Mouse (Mus musculus) macrophage (primary cell): Measurements from ENCODE around the gene Cped1. TPM values are rescaled to one million over a fixed set of nuclear protein-coding genes. Genes with fewer than 3 reads are reported as not detected.
"Not testable (repeated sequence)": the region's sequence is repeated elsewhere in the genome, so short reads cannot be mapped to it uniquely, and the experiment has no call there.

Experiments used
- H3K27ac ChIP-seq: fragments of 350-480 bp; formaldehyde crosslinking; 2 replicates; pipeline ENCODE4 v1.9.0; 2021
- H3K36me3 ChIP-seq: fragments of 350-480 bp; formaldehyde crosslinking; 2 replicates; pipeline ENCODE4 v1.9.0; 2021; ENCODE audit errors: inconsistent target
- H3K4me3 ChIP-seq: fragments of 350-480 bp; formaldehyde crosslinking; 2 replicates; pipeline ENCODE4 v1.9.0; 2021; ENCODE audit errors: inconsistent target
- H3K79me2 ChIP-seq: fragments of 350-480 bp; formaldehyde crosslinking; 2 replicates; pipeline ENCODE4 v1.9.0; 2021; ENCODE audit errors: inconsistent target
- WGBS: methylation state at CpG from one replicate; pipeline ENCODE4 v1.1.7; 2026; ENCODE audit warnings: inconsistent platforms; ENCODE audit not compliant: missing documents; 5-methylcytosine and 5-hydroxymethylcytosine counted together
- polyA plus RNA-seq: library from polyadenylated mRNA; stranded (reverse); fragments of 250-400 nt; gene quantifications from 3 replicates; pipeline ENCODE4 v1.2.4, GENCODE M21; 2018; ENCODE audit warnings: inconsistent platforms

The Cped1 gene
- polyA plus RNA-seq, 1 experiment from 2014 or later: 1.5 TPM

DNA sequence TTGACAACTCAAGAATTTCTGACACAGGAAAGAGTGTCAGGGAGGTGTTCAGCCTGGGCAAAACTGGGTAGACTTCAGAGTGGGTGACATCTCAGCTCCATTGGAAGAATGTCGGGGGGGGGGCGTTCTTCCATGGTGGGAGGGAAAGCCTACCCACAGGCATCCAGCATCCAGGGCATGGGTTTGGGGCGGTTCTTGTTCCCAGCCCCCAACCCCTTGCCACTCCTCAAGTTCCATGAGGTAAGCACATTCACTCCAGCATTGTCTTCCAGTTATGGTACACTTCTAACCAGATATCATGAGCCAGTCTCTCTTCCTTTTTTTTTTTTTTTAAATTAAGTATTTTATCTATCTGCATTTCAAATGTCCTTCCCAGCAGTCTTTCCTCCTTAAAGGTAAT, 118.0 kb downstream of the Cped1 start:
- 86% methylated on average over 3 of the region's 3 CpGs for WGBS
- Histone ChIP-seq H3K79me2 (no peaks in the 10 kb centered on the region), H3K27ac (no peak overlapping the region), H3K36me3 (no peaks in the 10 kb centered on the region), H3K4me3 (no peak overlapping the region)

DNA sequence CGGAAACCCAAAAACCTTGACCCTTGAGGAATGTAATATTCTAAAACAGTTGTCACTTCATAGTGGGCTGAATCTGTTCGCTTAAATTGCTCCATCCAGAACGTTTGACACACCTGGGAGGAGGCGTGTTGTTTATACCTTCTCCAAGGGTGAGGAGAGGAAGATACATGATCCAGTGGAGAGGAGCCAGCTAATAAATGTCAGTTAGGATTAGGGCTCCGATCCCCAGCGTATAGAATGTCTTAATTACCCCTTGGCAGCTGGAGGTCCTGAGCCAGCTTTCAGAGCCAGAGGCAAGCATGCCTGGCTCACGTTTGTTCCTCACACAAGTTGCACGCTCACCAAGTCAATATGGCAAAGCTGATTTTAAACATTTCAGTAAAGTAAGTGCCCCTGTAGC, 118.5 kb downstream of the Cped1 start:
- WGBS: 76% methylated on average over 8 of the region's 8 CpGs
- no peaks in the 10 kb centered on the region for H3K36me3 ChIP-seq
- H3K4me3 ChIP-seq: no peak overlapping the region
- H3K79me2 ChIP-seq: no peaks in the 10 kb centered on the region
- no peak overlapping the region for H3K27ac ChIP-seq

DNA sequence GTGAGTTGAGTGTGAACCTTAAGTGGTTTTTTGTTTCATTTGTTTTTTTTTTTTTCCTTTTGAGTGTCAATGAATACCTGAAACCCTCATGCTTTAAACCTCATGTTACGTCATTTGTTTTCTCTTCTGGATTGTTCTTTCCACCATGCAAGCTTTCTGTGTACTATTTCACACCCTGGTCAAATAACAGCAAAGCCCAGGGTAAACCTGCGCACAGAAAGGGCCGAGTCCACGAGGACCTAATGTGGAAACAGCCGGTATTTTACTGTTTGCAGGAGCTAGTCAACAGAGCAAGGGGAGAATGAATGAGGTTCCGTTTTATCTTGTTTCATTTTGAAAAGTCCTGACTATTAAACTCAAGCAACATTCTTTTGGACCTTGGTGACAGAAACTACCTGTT, 128.4 kb downstream of the Cped1 start:
- H3K36me3 ChIP-seq: no peaks in the 10 kb centered on the region
- no peak overlapping the region for H3K27ac ChIP-seq
- H3K4me3 ChIP-seq: no peak overlapping the region
- 96% methylated on average over 6 of the region's 6 CpGs for WGBS
- H3K79me2 ChIP-seq: no peaks in the 10 kb centered on the region

DNA sequence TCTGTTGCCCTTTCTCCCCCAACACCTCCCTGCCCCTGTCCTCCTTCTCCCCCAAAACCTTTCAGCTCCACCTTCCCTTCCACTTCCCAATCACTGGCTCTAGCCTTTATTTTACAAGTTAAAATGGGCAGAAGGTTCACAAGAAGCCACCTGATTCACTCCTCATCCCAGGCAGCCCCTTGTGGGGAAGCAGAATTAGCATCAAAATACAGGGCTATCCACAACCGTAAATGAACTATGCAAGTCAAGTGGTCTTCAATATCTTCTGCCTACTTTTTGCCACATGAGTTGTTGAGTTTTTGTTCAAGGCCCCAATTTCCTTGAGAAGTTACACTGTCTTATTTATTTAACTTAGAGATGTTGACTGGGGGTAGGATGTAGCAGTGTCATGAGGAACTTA, 131.0 kb downstream of the Cped1 start:
- no peak overlapping the region for H3K27ac ChIP-seq
- H3K79me2 ChIP-seq: no peaks in the 10 kb centered on the region
- H3K4me3 ChIP-seq: no peak overlapping the region
- no peaks in the 10 kb centered on the region for H3K36me3 ChIP-seq
- 80% methylated on average over 1 of the region's 1 CpGs for WGBS

DNA sequence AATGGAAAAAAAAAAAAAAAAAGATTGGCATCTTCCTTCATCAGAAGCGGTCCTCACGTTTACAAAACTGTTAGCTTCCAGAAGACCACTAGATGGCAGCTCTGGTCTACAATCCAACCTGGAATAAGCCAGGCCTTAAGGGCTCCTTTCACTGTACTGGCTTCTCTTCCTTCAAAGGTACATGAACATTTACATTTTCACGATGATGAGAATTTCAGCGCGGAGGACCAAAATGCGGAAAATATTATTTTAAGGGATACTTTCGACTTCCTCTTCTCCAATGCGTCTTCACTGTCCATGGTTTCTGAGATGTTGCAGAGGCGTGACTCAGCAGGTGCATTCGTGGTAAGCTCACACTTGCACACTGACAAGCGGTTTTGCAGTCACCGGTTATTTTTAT, 136.4 kb downstream of the Cped1 start:
- 6% methylated on average over 12 of the region's 12 CpGs for WGBS

DNA sequence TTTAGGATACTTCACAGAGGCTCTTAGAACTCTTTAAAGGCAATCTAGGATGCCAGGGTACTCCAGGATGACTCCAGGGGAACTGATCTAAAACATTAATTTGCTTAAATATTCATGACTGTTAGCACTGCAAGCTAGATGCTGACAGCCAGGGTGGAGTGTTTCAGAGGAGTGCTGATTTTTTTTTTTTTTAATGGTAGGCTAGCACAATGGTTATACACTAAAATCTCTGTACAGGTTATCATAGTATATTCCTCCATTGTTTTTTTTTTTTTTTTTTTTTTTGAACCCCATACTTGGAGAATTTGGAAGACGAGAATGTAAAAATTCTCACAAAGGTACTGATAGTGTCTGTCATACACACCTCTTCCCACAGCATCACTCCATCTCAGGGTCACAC, 137.0 kb downstream of the Cped1 start:
- H3K4me3 ChIP-seq: no peak overlapping the region
- 100% methylated on average over 1 of the region's 1 CpGs for WGBS
- no peak overlapping the region for H3K27ac ChIP-seq
- H3K36me3 ChIP-seq: no peaks in the 10 kb centered on the region
- no peaks in the 10 kb centered on the region for H3K79me2 ChIP-seq

More for the DNA sequence above, 136.4 kb downstream of the Cped1 start:
- Histone ChIP-seq H3K36me3 (no peaks in the 10 kb centered on the region), H3K79me2 (no peaks in the 10 kb centered on the region), H3K4me3 (no peak overlapping the region), H3K27ac (no peak overlapping the region)

DNA sequence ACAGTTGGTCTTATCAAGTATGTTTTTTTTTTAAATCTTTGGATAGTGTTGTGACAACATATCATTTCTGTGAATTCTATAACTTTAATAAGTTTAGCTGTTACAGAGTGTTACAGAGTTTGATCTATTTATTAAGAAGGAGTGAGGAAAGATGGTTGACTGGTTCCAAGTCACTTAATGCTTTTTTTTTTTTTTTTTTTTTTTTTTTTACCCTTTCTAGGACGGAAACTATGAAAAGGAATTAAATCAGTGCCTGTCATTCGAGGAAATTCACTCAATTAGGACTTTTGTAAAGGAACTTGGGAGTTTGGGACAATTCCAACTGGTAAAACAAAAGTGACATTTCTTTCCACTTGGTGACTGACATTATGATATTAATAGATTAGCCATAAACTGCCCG, 137.6 kb downstream of the Cped1 start:
- 63% methylated on average over 3 of the region's 3 CpGs for WGBS
- no peaks in the 10 kb centered on the region for H3K36me3 ChIP-seq
- H3K27ac ChIP-seq: no peak overlapping the region
- no peak overlapping the region for H3K4me3 ChIP-seq
- no peaks in the 10 kb centered on the region for H3K79me2 ChIP-seq

DNA sequence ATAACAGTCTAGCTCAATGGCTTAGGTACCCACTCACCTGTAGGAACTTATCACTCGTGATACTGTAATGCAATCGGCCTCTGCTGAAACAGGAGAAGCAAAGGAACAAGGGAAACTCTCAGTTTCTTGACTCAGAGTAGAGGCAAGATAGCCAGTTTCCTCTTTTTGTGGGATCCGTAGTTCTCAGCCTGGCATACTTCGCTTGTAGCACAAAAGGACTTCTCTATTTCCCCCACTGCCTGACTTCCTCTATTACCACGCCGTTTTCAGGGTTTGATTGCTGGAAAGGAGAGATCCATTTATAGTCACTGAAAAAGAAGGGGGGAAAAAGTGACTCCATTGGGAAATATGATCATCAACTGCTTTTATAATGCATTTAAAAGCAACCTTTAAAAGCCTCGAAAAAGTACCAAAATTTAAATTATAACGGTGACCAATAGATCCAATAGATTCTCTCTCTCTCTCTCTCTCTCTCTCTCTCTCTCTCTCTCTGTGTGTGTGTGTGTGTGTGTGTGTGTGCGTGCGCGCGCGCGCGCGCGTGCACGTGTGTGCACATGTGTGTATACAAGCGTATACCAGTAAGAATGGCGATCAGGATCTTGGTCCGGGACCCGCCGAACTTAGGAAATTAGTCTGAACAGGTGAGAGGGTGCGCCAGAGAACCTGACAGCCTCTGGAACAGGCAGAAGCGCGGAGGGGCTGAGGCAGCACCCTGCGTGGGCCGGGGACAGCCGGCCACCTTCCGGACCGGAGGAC, 139.0 kb downstream of the Cped1 start:
- H3K27ac ChIP-seq: 0 out of 2 replicates have a peak overlapping the region, but pooled peaks have one; percentile 7

DNA sequence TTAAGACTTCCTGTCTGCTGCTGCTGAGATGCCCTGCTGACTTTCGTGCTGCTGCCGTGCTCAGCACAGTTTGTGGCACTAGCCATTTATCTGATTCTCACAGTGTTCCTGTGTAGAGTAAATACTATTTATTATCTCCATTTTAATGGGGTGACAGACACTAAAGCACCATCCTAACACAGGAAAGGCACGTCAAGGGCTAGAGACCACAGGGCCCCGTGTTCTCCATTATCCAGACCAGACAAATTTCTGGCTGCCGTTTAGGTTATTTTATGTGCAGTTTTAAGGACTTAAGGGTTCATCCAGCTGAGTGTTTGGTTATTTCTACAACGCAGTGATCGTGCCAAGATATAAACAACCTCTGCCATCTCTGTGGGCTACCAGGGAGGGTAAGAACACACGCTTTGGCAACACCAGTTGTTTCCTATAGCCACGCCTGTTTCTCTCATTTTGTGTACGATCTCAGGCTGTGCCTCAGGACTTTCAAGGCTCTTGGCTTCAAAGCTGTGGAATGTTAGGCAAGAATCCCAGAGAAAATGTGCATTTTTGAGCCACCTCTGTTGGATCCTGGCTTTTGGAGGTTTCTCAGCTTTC, 149.4 kb downstream of the Cped1 start:
- Histone ChIP-seq H3K4me3 (no peak overlapping the region), H3K79me2 (no peaks in the 10 kb centered on the region), H3K36me3 (no peaks in the 10 kb centered on the region), H3K27ac (no peak overlapping the region)
- 29% methylated on average over 10 of the region's 10 CpGs for WGBS

More for the DNA sequence above, 139.0 kb downstream of the Cped1 start:
- not testable (repeated sequence) for H3K79me2 ChIP-seq, H3K4me3 ChIP-seq, H3K36me3 ChIP-seq
- 30% methylated on average over 13 of the region's 31 CpGs for WGBS

DNA sequence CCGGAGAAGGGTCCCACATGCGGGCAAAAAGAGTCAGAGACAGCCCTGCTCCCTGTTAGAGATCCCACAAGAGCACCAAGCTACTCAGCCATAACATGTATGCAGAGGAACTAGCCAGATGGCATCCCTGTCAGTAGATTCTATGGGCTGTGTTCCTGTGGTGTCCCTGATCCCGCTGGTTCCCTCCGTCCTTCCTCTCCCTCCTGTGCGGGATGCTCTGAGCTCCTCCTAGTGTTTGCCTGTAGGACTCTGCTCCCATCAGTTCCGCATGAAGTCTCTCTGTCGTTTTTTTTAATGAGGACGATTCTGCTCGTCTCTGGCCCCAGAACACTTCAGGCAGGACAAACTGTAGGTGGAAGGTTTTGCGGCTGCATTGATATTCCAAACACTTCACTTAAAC, 151.1 kb downstream of the Cped1 start:
- no peaks in the 10 kb centered on the region for H3K79me2 ChIP-seq
- WGBS: 94% methylated on average over 10 of the region's 10 CpGs
- no peak overlapping the region for H3K27ac ChIP-seq
- no peaks in the 10 kb centered on the region for H3K36me3 ChIP-seq
- H3K4me3 ChIP-seq: no peak overlapping the region

DNA sequence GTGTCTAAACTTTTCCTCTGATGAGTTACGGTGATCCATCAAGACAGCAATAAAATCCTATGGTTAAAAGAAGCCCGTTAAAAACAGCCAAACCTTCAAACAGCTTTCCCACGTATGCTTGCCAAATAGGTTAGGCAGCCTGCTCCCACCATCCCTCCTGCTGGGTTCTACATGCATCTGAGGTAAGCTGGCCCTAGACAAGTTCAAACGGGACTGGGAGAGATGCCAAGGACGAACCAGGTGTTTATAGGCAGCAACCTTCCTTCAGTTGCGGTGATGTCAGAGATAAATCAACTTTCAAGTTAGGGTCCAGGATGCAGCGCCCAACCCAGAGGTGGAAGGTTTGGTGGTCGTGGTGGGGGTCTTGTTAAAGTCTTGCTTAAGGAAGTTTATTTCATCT, 155.1 kb downstream of the Cped1 start:
- WGBS: 94% methylated on average over 8 of the region's 8 CpGs
- Histone ChIP-seq H3K79me2 (no peaks in the 10 kb centered on the region), H3K27ac (no peak overlapping the region), H3K36me3 (no peaks in the 10 kb centered on the region), H3K4me3 (no peak overlapping the region)

DNA sequence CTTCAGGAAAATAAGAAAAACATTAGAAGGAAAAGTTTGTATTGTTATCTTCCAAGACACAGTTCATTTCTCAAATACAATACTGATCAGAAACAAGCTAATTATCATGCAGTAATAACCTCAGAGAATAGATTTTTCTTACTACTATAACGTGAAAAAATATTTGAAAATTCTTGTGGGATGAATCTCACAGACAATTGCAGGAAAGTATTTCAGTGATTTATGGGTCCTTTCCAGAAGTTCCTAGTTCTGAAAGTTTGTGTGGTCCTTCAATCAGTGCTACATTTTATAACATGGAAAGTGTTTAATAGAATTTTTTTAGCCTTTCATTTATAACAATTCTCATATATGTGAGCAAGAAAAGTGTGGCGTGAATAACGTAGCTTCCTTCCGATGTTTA, 161.5 kb downstream of the Cped1 start:
- no peaks in the 10 kb centered on the region for H3K36me3 ChIP-seq
- H3K79me2 ChIP-seq: no peaks in the 10 kb centered on the region
- WGBS: 100% methylated on average over 3 of the region's 4 CpGs

DNA sequence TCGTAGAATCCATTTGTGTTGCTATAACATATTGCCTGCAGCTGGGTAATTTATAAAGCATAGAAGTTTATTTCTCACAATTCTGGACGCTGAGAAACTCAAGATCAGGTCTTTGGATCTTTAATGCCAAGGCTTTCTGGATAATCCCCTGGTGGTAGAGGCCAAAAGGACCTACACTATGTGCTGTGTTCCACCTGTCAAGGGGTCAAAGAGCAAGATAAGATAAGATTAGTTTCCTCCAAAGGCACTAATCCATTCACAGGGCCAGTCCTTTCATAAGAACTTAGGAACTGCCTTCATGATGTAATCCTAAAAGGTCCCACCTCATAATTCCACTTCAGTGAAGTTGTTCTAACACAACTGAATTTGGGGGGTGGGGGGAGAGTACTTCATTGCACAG, 162.8 kb downstream of the Cped1 start:
- Histone ChIP-seq H3K27ac (no peak overlapping the region), H3K79me2 (no peaks in the 10 kb centered on the region), H3K36me3 (no peaks in the 10 kb centered on the region), H3K4me3 (no peak overlapping the region)
- WGBS: 100% methylated on average over 1 of the region's 2 CpGs

More for the DNA sequence above, 161.5 kb downstream of the Cped1 start:
- Histone ChIP-seq H3K27ac (no peak overlapping the region), H3K4me3 (no peak overlapping the region)

DNA sequence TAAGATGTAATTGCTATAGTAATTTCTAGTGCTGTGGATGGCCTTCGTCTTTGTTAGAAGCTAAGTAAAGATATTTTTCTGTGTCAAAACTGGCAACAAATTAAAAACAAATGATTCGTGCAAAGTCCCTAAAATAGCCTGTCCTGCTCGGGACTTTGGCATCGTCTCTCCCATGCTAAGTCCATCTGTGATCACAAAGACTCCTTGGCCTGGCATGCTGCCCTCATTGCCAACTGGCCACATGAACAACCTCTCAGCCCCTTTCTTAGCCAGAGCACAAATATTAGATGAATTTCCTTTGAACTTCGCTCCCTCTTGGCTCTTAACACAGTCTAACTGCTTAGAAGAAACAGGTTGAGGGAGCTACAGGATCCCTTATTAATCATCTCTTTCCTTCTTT, 171.7 kb downstream of the Cped1 start:
- H3K36me3 ChIP-seq: no peaks in the 10 kb centered on the region
- no peak overlapping the region for H3K4me3 ChIP-seq
- H3K27ac ChIP-seq: no peak overlapping the region
- WGBS: 95% methylated on average over 5 of the region's 5 CpGs
- no peaks in the 10 kb centered on the region for H3K79me2 ChIP-seq

DNA sequence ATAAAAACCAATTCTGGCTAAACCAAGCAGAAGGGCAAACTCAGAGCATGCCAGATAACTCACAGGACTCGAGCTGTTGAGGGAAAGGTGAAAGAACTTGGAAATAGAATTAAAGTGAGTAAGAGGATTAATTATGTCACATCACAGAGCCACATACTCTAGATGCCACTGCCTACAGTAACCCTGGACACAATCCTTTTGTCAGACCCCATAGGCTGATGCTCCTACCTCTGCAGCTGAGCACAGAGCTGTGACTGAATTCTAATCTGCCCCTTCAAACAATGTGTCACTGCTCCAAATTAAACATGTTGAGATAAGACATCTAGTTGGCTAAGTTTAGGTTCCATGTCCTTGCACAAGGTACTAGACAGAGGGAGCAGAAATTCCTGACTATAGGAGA, 176.2 kb downstream of the Cped1 start:
- WGBS: 86% methylated on average over 1 of the region's 1 CpGs
- Histone ChIP-seq H3K4me3 (no peak overlapping the region), H3K36me3 (no peaks in the 10 kb centered on the region), H3K27ac (no peak overlapping the region), H3K79me2 (no peaks in the 10 kb centered on the region)
